8 mouse cellular contexts compared by ENCODE assay signal in the genomic region with DNA sequence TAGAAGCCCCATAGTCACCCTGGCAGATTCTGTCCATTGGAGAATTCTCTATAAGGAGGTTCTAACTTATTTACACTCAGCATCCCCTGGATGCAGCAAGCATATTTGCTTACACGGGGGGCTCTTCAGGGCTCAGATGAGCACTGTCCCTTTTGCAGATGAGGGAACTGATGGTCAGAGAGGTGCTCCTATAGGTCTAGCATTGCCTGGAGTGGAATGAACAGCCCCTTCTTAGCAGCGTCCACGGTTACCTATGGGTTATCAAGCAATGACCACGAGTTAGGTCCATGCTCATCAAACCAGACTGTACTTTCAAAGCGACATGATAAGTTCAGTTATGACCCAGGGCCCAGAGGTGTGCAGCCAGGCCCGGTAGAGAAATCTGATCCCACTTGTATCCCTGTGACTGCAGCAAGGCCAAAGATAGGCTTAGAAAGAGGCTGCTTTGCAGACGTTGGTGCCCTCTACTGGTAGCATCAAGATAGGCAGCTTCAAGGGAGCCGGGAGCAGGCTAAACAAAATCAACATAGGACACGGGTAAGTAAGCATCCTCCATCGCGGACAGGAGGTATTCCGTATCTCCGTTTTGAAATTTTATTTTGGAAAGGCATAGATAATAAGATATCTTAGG.
DNase-seq lines count a peak whose midpoint lies in the region; ATAC-seq and TF ChIP-seq lines count a peak whose summit lies in the region.

No protein-coding gene starts in this region.

- 34% methylated on average over 13 of the region's 13 CpGs for WGBS in thymus, adult 2 months
- WGBS in midbrain, embryonic 16.5 days, result 24% methylated on average over 13 of the region's 13 CpGs

- H3K27me3 ChIP-seq in thymus, adult 2 months (ENCODE audit: control insufficient read depth, insufficient read depth, low read length), result no peaks in the 10 kb centered on the region
- peaks cover 5% of the 10 kb centered on the region; the same call in 1 of the 2 replicates for H3K27me3 ChIP-seq in midbrain, embryonic 16.5 days (ENCODE audit: control insufficient read depth, insufficient read depth, low read depth, low read length)

- no peaks in the 10 kb centered on the region for H3K4me1 ChIP-seq in thymus, adult 2 months (replicated peaks; ENCODE audit: control insufficient read depth, insufficient read depth, low read length)
- H3K4me1 ChIP-seq in midbrain, embryonic 16.5 days (ENCODE audit: control insufficient read depth, insufficient read depth, low read length), result no peaks in the 10 kb centered on the region

- no peak for TF ChIP-seq CTCF in thymus, adult 2 months (IDR thresholded peaks at IDR 0.05; ENCODE audit: borderline replicate concordance, control insufficient read depth, extremely low read depth, insufficient read depth, low read length, poor library complexity)

- ATAC-seq in midbrain, embryonic 16.5 days, result peak; percentile 85

- no peaks in the 10 kb centered on the region for H3K36me3 ChIP-seq in thymus, adult 2 months (ENCODE audit: control insufficient read depth, insufficient read depth, low read length)
- H3K36me3 ChIP-seq in midbrain, embryonic 16.5 days (ENCODE audit: control insufficient read depth, insufficient read depth, low read length), result no peaks in the 10 kb centered on the region

- no peak overlapping the region for H3K4me2 ChIP-seq in midbrain, embryonic 16.5 days (ENCODE audit: low read length)

- peak; percentile 11 for DNase-seq in thymus, adult 2 months
- DNase-seq in thymus, adult 18-20 months, result no peak
- peak; percentile 51 for DNase-seq in cerebellum, adult 9-10 months
- DNase-seq in forelimb bud, embryonic 11.5 days (ENCODE audit: low read depth, low spot score), result peak; percentile 84
- peak; percentile 46 for DNase-seq in hindlimb bud, embryonic 11.5 days (ENCODE audit: extremely low spot score, low read depth, low spot score)
- peak; percentile 70 to 81 for DNase-seq in left cerebral cortex, postnatal 14 days (ENCODE audit: low spot score in 2 of 2)
- DNase-seq in thymus, postnatal 4 days, result peak; percentile 39

- H3K9me3 ChIP-seq in midbrain, embryonic 16.5 days (replicated peaks; ENCODE audit: control insufficient read depth, low read length, poor library complexity, severe bottlenecking), result no peaks in the 10 kb centered on the region

- no peak overlapping the region for H3K4me3 ChIP-seq in thymus, adult 2 months (ENCODE audit: control insufficient read depth, insufficient read depth, low read length)
- no peak overlapping the region for H3K4me3 ChIP-seq in midbrain, embryonic 16.5 days (ENCODE audit: low read depth, low read length)

- TF ChIP-seq POLR2A in thymus, adult 2 months (IDR thresholded peaks at IDR 0.05; ENCODE audit: control insufficient read depth, extremely low read depth, insufficient read depth, low read length, poor library complexity), result no peak

- no peak overlapping the region for H3K9ac ChIP-seq in midbrain, embryonic 16.5 days (ENCODE audit: low read depth, low read length)

- intact Hi-C loops in left cerebral cortex, postnatal 14 days (cut with DNase I), result loop anchor here (5.0 kb wide), 1 partner anchor 322 kb away; no protein-coding TSS in a partner anchor

- no peak overlapping the region for H3K27ac ChIP-seq in thymus, adult 2 months (ENCODE audit: control insufficient read depth, insufficient read depth, low read length)
- H3K27ac ChIP-seq in midbrain, embryonic 16.5 days (ENCODE audit: low read length), result no peak overlapping the region

Comparison
In these comparisons a context has a peak if more than half of its experiments do, and no peak if none do; other contexts are left out.
1. DNase-seq: peak in thymus, adult 2 months (single experiment), cerebellum, adult 9-10 months (single experiment), forelimb bud, embryonic 11.5 days (single experiment), hindlimb bud, embryonic 11.5 days (single experiment), left cerebral cortex, postnatal 14 days (2 of 2) and thymus, postnatal 4 days (single experiment); none in thymus, adult 18-20 months (0 of 2).